Mouse (Mus musculus): ENCODE measurements around the gene Trim2.

Gene Trim2

GRCm38 (mm10) chr3:84154721-84155141 lies 151.9 kb downstream of the Trim2 start:
- no peak for DNase-seq (ENCODE audit: low read depth, low spot score)

GRCm38 (mm10) chr3:84149831-84150230 lies 156.8 kb downstream of the Trim2 start:
- DNase-seq (ENCODE audit: low read depth, low spot score), result no peak

- DNase-seq (ENCODE audit: low read depth, low spot score), result no peak
Measured at GRCm38 (mm10) chr3:84140947-84141346, 165.7 kb downstream of the Trim2 start.

GRCm38 (mm10) chr3:84136509-84136908 lies 170.2 kb downstream of the Trim2 start:
- no peak for DNase-seq (ENCODE audit: low read depth, low spot score)

- DNase-seq (ENCODE audit: low read depth, low spot score), result no peak
Measured at GRCm38 (mm10) chr3:84135933-84136332, 170.7 kb downstream of the Trim2 start.

GRCm38 (mm10) chr3:84135387-84135786 lies 171.3 kb downstream of the Trim2 start:
- DNase-seq (ENCODE audit: low read depth, low spot score), result peak; percentile 30

- no peak for DNase-seq (ENCODE audit: low read depth, low spot score)
Measured at GRCm38 (mm10) chr3:84131369-84131768, 175.3 kb downstream of the Trim2 start.

- no peak for DNase-seq (ENCODE audit: low read depth, low spot score)
Measured at GRCm38 (mm10) chr3:84130776-84131175, 175.9 kb downstream of the Trim2 start.

GRCm38 (mm10) chr3:84128871-84129870 lies 177.5 kb downstream of the Trim2 start:
- no peak for DNase-seq (ENCODE audit: low read depth, low spot score)

- DNase-seq (ENCODE audit: low read depth, low spot score), result no peak
Measured at GRCm38 (mm10) chr3:84127431-84127830, 179.2 kb downstream of the Trim2 start.

GRCm38 (mm10) chr3:84126721-84127120 lies 180.0 kb downstream of the Trim2 start:
- DNase-seq (ENCODE audit: low read depth, low spot score), result no peak

- no peak for DNase-seq (ENCODE audit: low read depth, low spot score)
Measured at GRCm38 (mm10) chr3:84125704-84126289, 180.9 kb downstream of the Trim2 start.

GRCm38 (mm10) chr3:84123461-84123860 lies 183.2 kb downstream of the Trim2 start:
- no peak for DNase-seq (ENCODE audit: low read depth, low spot score)

GRCm38 (mm10) chr3:84118718-84119117 lies 188.0 kb downstream of the Trim2 start:
- DNase-seq (ENCODE audit: low read depth, low spot score), result no peak

- no peak for DNase-seq (ENCODE audit: low read depth, low spot score)
Measured at GRCm38 (mm10) chr3:84118178-84118577, 188.5 kb downstream of the Trim2 start.
